ENCODE assay signal across 10 mouse cellular contexts in the genomic region with DNA sequence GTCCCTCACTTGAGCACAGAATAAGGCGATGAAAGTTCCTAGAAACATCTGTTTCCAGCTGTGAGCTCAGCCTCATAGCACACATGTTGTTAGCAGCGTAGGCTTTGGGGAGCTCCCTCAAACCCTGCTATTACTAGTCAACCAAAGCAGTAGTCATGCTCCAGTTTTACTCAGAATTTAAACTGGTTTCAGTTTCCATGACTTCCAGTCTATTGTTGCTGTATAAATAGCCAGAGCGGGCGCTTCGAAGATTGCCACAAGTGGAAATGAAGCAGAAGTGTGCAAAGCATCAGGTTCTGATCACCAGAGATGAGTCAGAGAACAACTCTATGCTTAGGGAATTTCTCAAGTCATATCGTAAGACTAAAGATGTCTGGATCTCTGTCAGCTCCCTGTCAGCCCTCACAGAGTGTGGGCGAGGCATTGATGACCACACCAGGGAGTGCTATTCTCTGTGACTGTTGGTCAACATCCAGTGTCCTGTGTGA. TPM values are rescaled to one million over a fixed set of nuclear protein-coding genes. Genes with fewer than 3 reads are reported as not detected.
DNase-seq lines count a peak whose midpoint lies in the region; ATAC-seq and TF ChIP-seq lines count a peak whose summit lies in the region.
"Had no signal": no experiment of that assay in that cellular context is flagged by ENCODE, and none has a peak within 500 bp of the region (broad histone marks: within the 10 kb centered on the region; RNA-seq: fewer than 3 reads in every experiment).

No protein-coding gene starts in this region.

- no peaks in the 10 kb centered on the region for H3K27me3 ChIP-seq in limb, embryonic 14.5 days (ENCODE audit: control insufficient read depth, insufficient read depth, low read length)
- H3K27me3 ChIP-seq in limb, embryonic 10.5 days (ENCODE audit: low read depth, poor library complexity, severe bottlenecking): no peaks in the 10 kb centered on the region
- no peaks in the 10 kb centered on the region for H3K27me3 ChIP-seq in lung, postnatal 0 days (replicated peaks; ENCODE audit: insufficient read depth, low read length)
- no peaks in the 10 kb centered on the region for H3K27me3 ChIP-seq in midbrain, embryonic 16.5 days (ENCODE audit: control insufficient read depth, insufficient read depth, low read depth, low read length)
- H3K27me3 ChIP-seq: kidney, embryonic 15.5 days had no signal

- DNase-seq in limb, embryonic 14.5 days (ENCODE audit: low spot score): peak; percentile 32
- DNase-seq in limb, embryonic 10.5 days (ENCODE audit: low spot score): no peak
- peak; percentile 86 for DNase-seq in fibroblast of lung, adult 2 months (ENCODE audit: low read depth)
- peak; percentile 61 for DNase-seq in lung, postnatal 0 days (ENCODE audit: low spot score)
- peak; percentile 31 for DNase-seq in telencephalon, adult 2 months (ENCODE audit: low read depth, low spot score)
- DNase-seq in liver: no peak
- no peak for DNase-seq in T-cell, adult 2 months (ENCODE audit: low spot score)
- DNase-seq: cerebellum, adult 8-10 months had no signal

- 74% methylated on average over 7 of the region's 7 CpGs for WGBS in limb, embryonic 14.5 days
- 93% methylated on average over 7 of the region's 7 CpGs for WGBS in limb, embryonic 10.5 days
- 73% methylated on average over 7 of the region's 7 CpGs for WGBS in lung, postnatal 0 days
- 87% methylated on average over 7 of the region's 7 CpGs for WGBS in midbrain, embryonic 16.5 days

- H3K9ac ChIP-seq in limb, embryonic 14.5 days (ENCODE audit: low read depth, low read length, severe bottlenecking): no peak overlapping the region
- no peak overlapping the region for H3K9ac ChIP-seq in lung, postnatal 0 days (replicated peaks; ENCODE audit: low read depth)
- H3K9ac ChIP-seq in midbrain, embryonic 16.5 days (ENCODE audit: low read depth, low read length): no peak overlapping the region
- H3K9ac ChIP-seq: kidney, embryonic 15.5 days had no signal

- ATAC-seq in limb, embryonic 14.5 days (ENCODE audit: low FRiP score, low read depth): no peak
- peak; percentile 81 for ATAC-seq in lung, postnatal 0 days
- no peak for ATAC-seq in midbrain, embryonic 16.5 days

- H3K4me3 ChIP-seq in limb, embryonic 14.5 days (replicated peaks; ENCODE audit: low read length): no peak overlapping the region
- no peak overlapping the region for H3K4me3 ChIP-seq in limb, embryonic 10.5 days
- H3K4me3 ChIP-seq in lung, postnatal 0 days (ENCODE audit: low read depth, low read length): no peak overlapping the region
- H3K4me3 ChIP-seq in midbrain, embryonic 16.5 days (ENCODE audit: low read depth, low read length): no peak overlapping the region
- H3K4me3 ChIP-seq: kidney, embryonic 15.5 days had no signal

- H3K36me3 ChIP-seq in limb, embryonic 14.5 days (ENCODE audit: control insufficient read depth, insufficient read depth, low read length): no peaks in the 10 kb centered on the region
- no peaks in the 10 kb centered on the region for H3K36me3 ChIP-seq in limb, embryonic 10.5 days
- H3K36me3 ChIP-seq in lung, postnatal 0 days (ENCODE audit: insufficient read depth, low read length): no peaks in the 10 kb centered on the region
- peaks cover 6% of the 10 kb centered on the region; the same call in 1 of the 2 replicates for H3K36me3 ChIP-seq in midbrain, embryonic 16.5 days (ENCODE audit: control insufficient read depth, insufficient read depth, low read length)
- H3K36me3 ChIP-seq: kidney, embryonic 15.5 days had no signal

- TF ChIP-seq CTCF in lung, postnatal 0 days (IDR thresholded peaks at IDR 0.05): no peak

- no peaks in the 10 kb centered on the region for H3K9me3 ChIP-seq in limb, embryonic 14.5 days (ENCODE audit: control insufficient read depth, low read length)
- no peaks in the 10 kb centered on the region for H3K9me3 ChIP-seq in limb, embryonic 10.5 days (replicated peaks)
- H3K9me3 ChIP-seq in lung, postnatal 0 days (ENCODE audit: low read length): no peaks in the 10 kb centered on the region
- H3K9me3 ChIP-seq in midbrain, embryonic 16.5 days (replicated peaks; ENCODE audit: control insufficient read depth, low read length, poor library complexity, severe bottlenecking): no peaks in the 10 kb centered on the region
- H3K9me3 ChIP-seq: kidney, embryonic 15.5 days had no signal

- no peak for TF ChIP-seq EP300 in lung, postnatal 0 days (IDR thresholded peaks at IDR 0.05)

- no peak overlapping the region for H3K27ac ChIP-seq in limb, embryonic 14.5 days (replicated peaks; ENCODE audit: low read depth, low read length)
- no peak overlapping the region for H3K27ac ChIP-seq in limb, embryonic 10.5 days
- H3K27ac ChIP-seq in lung, postnatal 0 days (ENCODE audit: low read length): no peak overlapping the region
- no peak overlapping the region for H3K27ac ChIP-seq in midbrain, embryonic 16.5 days (ENCODE audit: low read length)
- H3K27ac ChIP-seq: kidney, embryonic 15.5 days had no signal

- H3K4me1 ChIP-seq in limb, embryonic 14.5 days (ENCODE audit: control insufficient read depth, insufficient read depth, low read length): no peaks in the 10 kb centered on the region
- H3K4me1 ChIP-seq in limb, embryonic 10.5 days: no peaks in the 10 kb centered on the region
- H3K4me1 ChIP-seq in lung, postnatal 0 days (ENCODE audit: insufficient read depth, low read depth, low read length): no peaks in the 10 kb centered on the region
- no peaks in the 10 kb centered on the region for H3K4me1 ChIP-seq in midbrain, embryonic 16.5 days (ENCODE audit: control insufficient read depth, insufficient read depth, low read length)

- TF ChIP-seq POLR2A in limb, embryonic 14.5 days (IDR thresholded peaks at IDR 0.05; ENCODE audit: borderline replicate concordance, extremely low read depth, insufficient read depth, insufficient read length): no peak

- H3K4me2 ChIP-seq in limb, embryonic 14.5 days (replicated peaks; ENCODE audit: low read depth, low read length, severe bottlenecking): no peak overlapping the region
- H3K4me2 ChIP-seq in lung, postnatal 0 days (replicated peaks; ENCODE audit: low read depth, low read length): no peak overlapping the region
- H3K4me2 ChIP-seq in midbrain, embryonic 16.5 days (ENCODE audit: low read length): no peak overlapping the region
- H3K4me2 ChIP-seq: kidney, embryonic 15.5 days had no signal

RNA-seq across cellular contexts. Expression of a gene that starts 36.2 kb away (rescaled TPM):
- polyA plus RNA-seq in limb, embryonic 14.5 days (2012; rRNA removed): 18.3 and 20.0 TPM in 2 replicates
- polyA plus RNA-seq in limb, embryonic 14.5 days (2014; fragmentation: Nextera tagmentation; extraction: Ambion mirVana): 30.5 and 33.7 TPM in 2 replicates
- 10.4 and 11.2 TPM in 2 replicates for polyA plus RNA-seq in limb, embryonic 10.5 days (2016; fragmentation: Nextera tagmentation; extraction: Ambion mirVana)
- 45.5 and 47.4 TPM in 2 replicates for polyA plus RNA-seq in lung, postnatal 0 days (2015; fragmentation: Nextera tagmentation; extraction: Ambion mirVana)
- 89.9 and 96.1 TPM in 2 replicates for polyA plus RNA-seq in midbrain, embryonic 16.5 days (2015; fragmentation: Nextera tagmentation; extraction: Ambion mirVana)

Comparison
In these comparisons a context has a peak if more than half of its experiments do, and no peak if none do; other contexts are left out.
1. DNase-seq: peak in limb, embryonic 14.5 days (single experiment), fibroblast of lung, adult 2 months (single experiment), lung, postnatal 0 days (single experiment) and telencephalon, adult 2 months (single experiment); none in limb, embryonic 10.5 days (single experiment), liver (single experiment) and T-cell, adult 2 months (single experiment).